Comparison of ENCODE assay signal across 17 mouse cellular contexts in the genomic region with DNA sequence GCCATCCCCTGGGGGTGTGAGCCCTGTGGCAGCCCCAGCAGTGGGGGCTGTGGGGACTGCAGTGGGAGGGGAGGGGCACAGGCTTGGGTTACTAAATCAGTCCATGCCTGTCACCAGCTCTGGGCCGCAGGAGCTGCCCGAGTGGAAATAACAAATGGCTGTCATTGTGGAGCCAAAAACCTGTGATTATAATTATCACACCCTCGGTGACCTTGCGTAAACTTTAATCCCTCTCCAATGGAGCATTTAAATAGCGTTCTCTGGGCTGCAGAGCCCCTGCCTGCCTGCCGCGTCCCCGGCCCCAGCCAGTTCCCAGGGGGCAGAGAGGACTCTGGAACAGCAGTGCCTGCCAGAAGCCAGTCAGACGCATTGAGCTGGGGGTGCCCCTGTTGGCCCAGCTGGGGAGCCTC. TPM values are rescaled to one million over a fixed set of nuclear protein-coding genes. Genes with fewer than 3 reads are reported as not detected.
DNase-seq lines count a peak whose midpoint lies in the region; ATAC-seq lines count a peak whose summit lies in the region.
"Had no signal": no experiment of that assay in that cellular context is flagged by ENCODE, and none has a peak within 500 bp of the region (broad histone marks: within the 10 kb centered on the region; RNA-seq: fewer than 3 reads in every experiment).

No protein-coding gene starts in this region.

- peak; percentile 44 to 50 for DNase-seq in cerebellum, postnatal 10 days
- no peak for DNase-seq in cerebellum, adult 11-12 months
- no peak for DNase-seq in limb, embryonic 10.5 days (ENCODE audit: low spot score)
- peak; percentile 44 to 53 for DNase-seq in heart, postnatal 10 days
- DNase-seq in retina, postnatal 1 day = peak; percentile 39
- no peak for DNase-seq in adrenal gland, postnatal 25 days
- DNase-seq in spleen, adult 18-20 months = no peak
- DNase-seq: adrenal gland, postnatal 10 days; kidney, adult 8-10 months; lung, postnatal 4 days had no signal

- no peaks in the 10 kb centered on the region for H3K9me3 ChIP-seq in limb, embryonic 13.5 days
- H3K9me3 ChIP-seq in limb, embryonic 10.5 days (replicated peaks) = no peaks in the 10 kb centered on the region

- H3K4me1 ChIP-seq in limb, embryonic 13.5 days = peaks cover 5% of the 10 kb centered on the region
- peaks cover 41% of the 10 kb centered on the region for H3K4me1 ChIP-seq in limb, embryonic 10.5 days

- intact Hi-C loops in heart, postnatal 10 days (cut with DNase I) = no loop called here

- H3K4me3 ChIP-seq in limb, embryonic 13.5 days = no peak overlapping the region
- no peak overlapping the region for H3K4me3 ChIP-seq in limb, embryonic 10.5 days
- H3K4me3 ChIP-seq: erythroblast, embryonic 14.5 days had no signal

- H3K36me3 ChIP-seq in limb, embryonic 13.5 days = no peaks in the 10 kb centered on the region
- no peaks in the 10 kb centered on the region for H3K36me3 ChIP-seq in limb, embryonic 10.5 days

- no peak overlapping the region for H3K27ac ChIP-seq in limb, embryonic 13.5 days
- no peak overlapping the region for H3K27ac ChIP-seq in limb, embryonic 10.5 days

- WGBS in limb, embryonic 13.5 days = 3% methylated on average over 9 of the region's 9 CpGs
- WGBS in limb, embryonic 10.5 days = 7% methylated on average over 9 of the region's 9 CpGs

- H3K9ac ChIP-seq in limb, embryonic 13.5 days = peak overlapping the region; percentile 20; the same call in 1 of the 2 replicates

- peaks cover 36% of the 10 kb centered on the region for H3K27me3 ChIP-seq in limb, embryonic 13.5 days
- H3K27me3 ChIP-seq in limb, embryonic 10.5 days (ENCODE audit: low read depth, poor library complexity, severe bottlenecking) = peaks cover 79% of the 10 kb centered on the region

- ATAC-seq in limb, embryonic 13.5 days (ENCODE audit: low FRiP score, low read depth) = no peak

- H3K4me2 ChIP-seq in limb, embryonic 13.5 days (replicated peaks) = no peak overlapping the region

RNA-seq across cellular contexts. Expression of a gene that starts 54.4 kb away (rescaled TPM):
- not detected in 2 replicates for polyA plus RNA-seq in limb, embryonic 13.5 days (2015; fragmentation: Nextera tagmentation; extraction: Ambion mirVana)
- polyA plus RNA-seq in limb, embryonic 10.5 days (2016; fragmentation: Nextera tagmentation; extraction: Ambion mirVana) = not detected in 2 replicates
- total RNA-seq in heart, postnatal 10 days (2021) = not detected
- not detected in 2 replicates for total RNA-seq in adrenal gland, postnatal 25 days (2021)
- total RNA-seq: adrenal gland, postnatal 10 days; layer of hippocampus, adult 8-10 months; left cerebral cortex, postnatal 25 days had no signal
- polyA plus RNA-seq: cortical plate, adult 2 months; erythroblast, embryonic 14.5 days; gonadal fat pad, adult 2 months; liver, embryonic 16.5 days had no signal

Comparison
In these comparisons a context has a peak if more than half of its experiments do, and no peak if none do; other contexts are left out.
1. DNase-seq: peak in cerebellum, postnatal 10 days (2 of 2), heart, postnatal 10 days (2 of 2) and retina, postnatal 1 day (single experiment); none in cerebellum, adult 11-12 months (single experiment), limb, embryonic 10.5 days (single experiment), adrenal gland, postnatal 25 days (single experiment) and spleen, adult 18-20 months (0 of 2).